Mouse (Mus musculus): Measurements from ENCODE around the gene Olfr980. TPM values are rescaled to one million over a fixed set of nuclear protein-coding genes. Genes with fewer than 3 reads are reported as not detected.

Olfr980 gene
- not detected for polyA plus RNA-seq (2014; fragmentation: Illumina TruSeq; extraction: RNeasy Lipid Tissue Mini Kit (QIAGEN cat#74804); ENCODE audit: low read depth, low replicate concordance)

DNA sequence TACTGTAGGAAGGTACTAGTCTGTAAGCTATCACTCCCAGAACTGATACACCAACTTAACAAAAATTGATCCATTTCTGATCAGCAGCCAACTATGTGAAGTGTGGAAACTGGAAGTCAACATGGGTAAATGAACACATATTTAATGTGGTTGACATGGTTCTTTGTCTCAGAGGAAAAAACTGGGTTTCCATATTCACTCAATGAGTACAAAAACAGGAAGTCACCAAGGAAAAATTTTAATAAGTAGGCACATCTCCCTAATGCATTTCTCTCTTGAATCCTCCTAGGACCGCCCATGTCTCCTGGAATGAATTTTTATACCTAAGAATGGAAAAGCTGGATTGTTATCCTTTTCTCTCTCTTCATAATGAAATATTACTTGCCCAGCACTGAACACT is at the start of gene Olfr980:
Olfr980 (minus strand) TSS at position 101 of the 400 bp plus-strand sequence.

DNA sequence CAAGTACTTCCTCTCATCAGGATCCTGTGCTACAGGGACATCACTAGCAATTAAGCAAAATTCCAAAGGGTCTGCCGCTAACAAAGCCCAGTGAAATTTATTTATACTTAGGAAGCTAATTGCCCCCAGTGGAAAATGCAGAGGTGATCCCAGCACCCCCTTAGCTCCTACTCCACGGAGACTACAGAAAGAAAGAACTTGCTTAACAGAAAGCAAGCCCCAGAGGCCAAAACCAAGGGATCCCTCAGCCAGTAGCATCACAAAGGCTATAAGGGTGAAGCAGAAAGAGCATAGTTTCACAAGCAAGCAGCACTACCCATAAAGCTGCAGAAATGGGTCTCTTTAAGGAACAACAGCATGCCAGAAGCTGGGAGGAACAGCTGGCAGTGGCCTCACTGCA is 11.8 kb upstream of the Olfr980 start, which contains the start of gene Olfr981:
Olfr981 (plus strand) TSS at position 301 of the 400 bp plus-strand sequence.

DNA sequence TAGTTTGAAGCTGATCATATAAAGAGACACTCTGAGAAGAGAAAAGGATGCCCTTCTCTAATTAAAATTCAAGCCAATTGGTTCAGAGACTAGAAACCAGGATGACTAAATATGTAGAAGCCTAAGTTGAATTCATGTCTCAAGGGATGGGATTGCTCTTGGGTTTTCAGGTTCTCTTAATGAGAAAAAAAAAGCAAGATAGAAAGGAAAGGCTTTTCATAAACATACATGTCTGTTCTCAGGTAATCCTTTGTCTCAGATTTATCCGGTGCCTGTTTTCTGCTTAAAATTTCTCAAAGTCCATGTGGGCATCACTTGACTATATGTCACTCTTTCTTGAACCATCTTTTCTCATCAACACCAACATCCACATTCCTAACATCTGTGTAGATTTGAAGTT is 6.0 kb downstream of the Olfr980 start, which contains the start of gene Olfr979:
Olfr979 (minus strand) TSS at position 101 of the 400 bp plus-strand sequence.

DNA sequence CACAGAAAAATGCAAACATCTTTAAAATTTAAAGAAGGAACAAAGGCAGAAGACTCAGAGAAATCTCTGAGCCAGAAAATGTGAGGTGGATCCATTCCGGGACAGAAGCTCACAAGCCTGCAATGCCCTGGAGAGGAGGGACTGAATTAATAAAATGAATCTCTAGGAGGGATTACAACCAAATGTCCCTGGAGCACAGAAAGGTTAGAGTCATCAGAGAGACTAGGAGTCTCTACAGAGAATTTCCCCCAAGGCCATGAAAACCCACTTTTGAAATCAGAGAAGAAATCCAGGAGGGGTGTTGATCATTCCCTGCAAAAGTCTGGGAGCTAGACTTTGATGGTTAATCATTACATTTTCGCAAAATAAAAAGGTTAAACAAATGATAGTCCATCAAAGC is 17.6 kb downstream of the Olfr980 start, which contains the start of gene Olfr978:
Olfr978 (plus strand) TSS at position 301 of the 400 bp plus-strand sequence.

DNA sequence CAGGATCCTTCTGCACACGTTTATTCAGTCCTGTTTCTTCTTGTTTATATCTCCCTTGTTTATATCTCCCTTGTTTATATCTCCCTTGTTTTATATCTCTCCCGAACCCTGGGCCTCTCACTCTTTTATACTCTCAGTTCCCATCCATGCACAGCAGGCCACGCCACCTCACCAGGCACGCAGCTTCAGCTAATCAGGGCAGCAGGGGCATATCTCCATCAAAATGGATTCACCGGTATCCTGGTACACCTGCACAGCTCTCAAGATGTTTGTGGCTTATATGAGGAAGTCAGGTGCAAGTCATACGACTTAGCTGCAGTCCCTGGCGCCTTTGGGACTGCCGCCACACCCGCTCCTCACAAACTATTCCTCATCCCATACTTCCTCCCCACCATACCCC is 48.3 kb downstream of the Olfr980 start, which contains the start of gene Olfr976:
Olfr976 (minus strand) TSS at position 101 of the 400 bp plus-strand sequence.

Other genes with a start within 250 kb of the Olfr980 start
- not detected for gene Olfr968, start 226.3 kb downstream of the Olfr980 start, polyA plus RNA-seq (2014; fragmentation: Illumina TruSeq; extraction: RNeasy Lipid Tissue Mini Kit (QIAGEN cat#74804); ENCODE audit: low read depth, low replicate concordance)
- not detected for gene Olfr969, start 218.6 kb downstream of the Olfr980 start, polyA plus RNA-seq (2014; fragmentation: Illumina TruSeq; extraction: RNeasy Lipid Tissue Mini Kit (QIAGEN cat#74804); ENCODE audit: low read depth, low replicate concordance)
- gene Olfr970, start 200.7 kb downstream of the Olfr980 start, polyA plus RNA-seq (2014; fragmentation: Illumina TruSeq; extraction: RNeasy Lipid Tissue Mini Kit (QIAGEN cat#74804); ENCODE audit: low read depth, low replicate concordance), result not detected
- not detected for gene Olfr971, start 172.7 kb downstream of the Olfr980 start, polyA plus RNA-seq (2014; fragmentation: Illumina TruSeq; extraction: RNeasy Lipid Tissue Mini Kit (QIAGEN cat#74804); ENCODE audit: low read depth, low replicate concordance)
- gene Olfr972, start 143.2 kb downstream of the Olfr980 start, polyA plus RNA-seq (2014; fragmentation: Illumina TruSeq; extraction: RNeasy Lipid Tissue Mini Kit (QIAGEN cat#74804); ENCODE audit: low read depth, low replicate concordance), result not detected
- not detected for gene Olfr229, start 102.2 kb downstream of the Olfr980 start, polyA plus RNA-seq (2014; fragmentation: Illumina TruSeq; extraction: RNeasy Lipid Tissue Mini Kit (QIAGEN cat#74804); ENCODE audit: low read depth, low replicate concordance)
- gene Olfr974, start 72.1 kb downstream of the Olfr980 start, polyA plus RNA-seq (2014; fragmentation: Illumina TruSeq; extraction: RNeasy Lipid Tissue Mini Kit (QIAGEN cat#74804); ENCODE audit: low read depth, low replicate concordance), result not detected
- not detected for gene Olfr975, start 57.5 kb downstream of the Olfr980 start, polyA plus RNA-seq (2014; fragmentation: Illumina TruSeq; extraction: RNeasy Lipid Tissue Mini Kit (QIAGEN cat#74804); ENCODE audit: low read depth, low replicate concordance)
- gene Olfr976, start 48.4 kb downstream of the Olfr980 start, polyA plus RNA-seq (2014; fragmentation: Illumina TruSeq; extraction: RNeasy Lipid Tissue Mini Kit (QIAGEN cat#74804); ENCODE audit: low read depth, low replicate concordance), result not detected
- not detected for gene Olfr978, start 17.5 kb downstream of the Olfr980 start, polyA plus RNA-seq (2014; fragmentation: Illumina TruSeq; extraction: RNeasy Lipid Tissue Mini Kit (QIAGEN cat#74804); ENCODE audit: low read depth, low replicate concordance)
- not detected for gene Olfr979, start 6.1 kb downstream of the Olfr980 start, polyA plus RNA-seq (2014; fragmentation: Illumina TruSeq; extraction: RNeasy Lipid Tissue Mini Kit (QIAGEN cat#74804); ENCODE audit: low read depth, low replicate concordance)
- not detected for gene Olfr981, start 11.9 kb upstream of the Olfr980 start, polyA plus RNA-seq (2014; fragmentation: Illumina TruSeq; extraction: RNeasy Lipid Tissue Mini Kit (QIAGEN cat#74804); ENCODE audit: low read depth, low replicate concordance)
- not detected for gene Olfr982, start 64.2 kb upstream of the Olfr980 start, polyA plus RNA-seq (2014; fragmentation: Illumina TruSeq; extraction: RNeasy Lipid Tissue Mini Kit (QIAGEN cat#74804); ENCODE audit: low read depth, low replicate concordance)
- gene Olfr983, start 84.0 kb upstream of the Olfr980 start, polyA plus RNA-seq (2014; fragmentation: Illumina TruSeq; extraction: RNeasy Lipid Tissue Mini Kit (QIAGEN cat#74804); ENCODE audit: low read depth, low replicate concordance), result not detected
- gene Olfr984, start 104.6 kb upstream of the Olfr980 start, polyA plus RNA-seq (2014; fragmentation: Illumina TruSeq; extraction: RNeasy Lipid Tissue Mini Kit (QIAGEN cat#74804); ENCODE audit: low read depth, low replicate concordance), result not detected
- not detected for gene Olfr985, start 120.6 kb upstream of the Olfr980 start, polyA plus RNA-seq (2014; fragmentation: Illumina TruSeq; extraction: RNeasy Lipid Tissue Mini Kit (QIAGEN cat#74804); ENCODE audit: low read depth, low replicate concordance)
- not detected for gene Tmem225, start 138.5 kb upstream of the Olfr980 start, polyA plus RNA-seq (2014; fragmentation: Illumina TruSeq; extraction: RNeasy Lipid Tissue Mini Kit (QIAGEN cat#74804); ENCODE audit: low read depth, low replicate concordance)
- not detected for gene Olfr986, start 171.3 kb upstream of the Olfr980 start, polyA plus RNA-seq (2014; fragmentation: Illumina TruSeq; extraction: RNeasy Lipid Tissue Mini Kit (QIAGEN cat#74804); ENCODE audit: low read depth, low replicate concordance)
- 3.2 TPM for gene Zfp202, start 182.7 kb upstream of the Olfr980 start, polyA plus RNA-seq (2014; fragmentation: Illumina TruSeq; extraction: RNeasy Lipid Tissue Mini Kit (QIAGEN cat#74804); ENCODE audit: low read depth, low replicate concordance)